Mouse (Mus musculus) G1E (cell line): ENCODE measurements around the gene Ank3. TPM values are rescaled to one million over a fixed set of nuclear protein-coding genes. Genes with fewer than 3 reads are reported as not detected.

Source experiments
- ATAC-seq: 2 replicates; pipeline ENCODE4 v1.8.0; 2016; ENCODE audit warnings: mild to moderate bottlenecking; ENCODE audit not compliant: insufficient number of reproducible peaks, poor library complexity, low FRiP score, severe bottlenecking; ENCODE audit errors: extremely low read depth
- DNase-seq: peaks from one replicate; pipeline ENCODE4 v3.0.0; 2012; ENCODE audit warnings: low spot score
- H3K27me3 ChIP-seq: 2 replicates; pipeline ENCODE4 v1.6.1; 2012; ENCODE audit warnings: mild to moderate bottlenecking, low read length, inconsistent platforms; ENCODE audit not compliant: insufficient read depth
- H3K36me3 ChIP-seq: replicated peaks from 2 replicates; pipeline ENCODE3; 2012; ENCODE audit warnings: mild to moderate bottlenecking, inconsistent platforms
- H3K4me1 ChIP-seq: 2 replicates; pipeline ENCODE4 v1.6.1; 2012; ENCODE audit warnings: low read depth, low read length, inconsistent platforms, mixed read lengths; ENCODE audit not compliant: insufficient read depth
- H3K4me3 ChIP-seq: 2 replicates; pipeline ENCODE4 v1.5.1; 2012; ENCODE audit warnings: low read depth, mild to moderate bottlenecking, inconsistent platforms, low read length, moderate library complexity, mixed read lengths
- H3K9me3 ChIP-seq: replicated peaks from 2 replicates; pipeline ENCODE4 v1.6.1; 2012; ENCODE audit warnings: inconsistent platforms
- CTCF ChIP-seq: IDR thresholded peaks from 2 replicates; pipeline ENCODE4 v1.5.1; 2012; ENCODE audit warnings: low read depth, low read length, inconsistent platforms, mixed read lengths
- GATA1 ChIP-seq: IDR thresholded peaks from 2 replicates; pipeline ENCODE4 v1.6.1; 2012; ENCODE audit warnings: borderline replicate concordance, low read length, inconsistent platforms, mixed read lengths
- GATA2 ChIP-seq: IDR thresholded peaks from 2 replicates; pipeline ENCODE4 v1.6.1; 2012; ENCODE audit warnings: low read depth, low read length, inconsistent platforms, borderline replicate concordance
- POLR2AphosphoS5 ChIP-seq: IDR thresholded peaks from 2 replicates; pipeline ENCODE4 v1.6.1; 2012; ENCODE audit warnings: low read depth, low read length, inconsistent platforms; ENCODE audit not compliant: insufficient replicate concordance
- TAL1 ChIP-seq: conservative IDR thresholded peaks from 2 replicates; pipeline ENCODE4 v1.6.1; 2012; ENCODE audit warnings: low read depth, low read length, inconsistent platforms, mixed read lengths
- polyA plus RNA-seq: library from polyadenylated mRNA; stranded (reverse); fragments of >175 nt; gene quantifications from 2 replicates; pipeline ENCODE4 v1.2.3, GENCODE M21; 2012
- total RNA-seq, 2 experiments: library from RNA; stranded (forward) in 1 of 2; stranded (reverse) in 1 of 2; fragments of 200-1000 nt in 1 of 2; fragments of >200 nt in 1 of 2; fragmentation: Nextera tagmentation in 1 of 2; gene quantifications; 2 replicates each; pipeline ENCODE4 v1.2.3; 2014 to 2017

Gene Ank3
- total and polyA plus RNA-seq, 3 experiments, result 0.98 TPM; not detected in 2

GRCm38 (mm10) chr10:69544653-69545052 is 146.1 kb downstream of the Ank3 start:
- H3K4me1 ChIP-seq, result no peaks in the 10 kb centered on the region
- H3K9me3 ChIP-seq, result peaks cover 48% of the 10 kb centered on the region
- DNase-seq (no peak), ATAC-seq (no peak)
- H3K36me3 ChIP-seq, result no peaks in the 10 kb centered on the region
- H3K27me3 ChIP-seq, result no peaks in the 10 kb centered on the region
- H3K4me3 ChIP-seq, result no peak overlapping the region
- TF ChIP-seq GATA2 (no peak), GATA1 (no peak), POLR2AphosphoS5 (no peak), CTCF (no peak), TAL1 (no peak)

- H3K4me1 ChIP-seq, result no peaks in the 10 kb centered on the region
- peaks cover 46% of the 10 kb centered on the region for H3K9me3 ChIP-seq
- H3K4me3 ChIP-seq, result no peak overlapping the region
- no peak for TF ChIP-seq TAL1
- no peak for TF ChIP-seq CTCF
- no peak for TF ChIP-seq GATA2
- no peak for TF ChIP-seq GATA1
- TF ChIP-seq POLR2AphosphoS5, result no peak
- DNase-seq, result no peak
- H3K36me3 ChIP-seq, result no peaks in the 10 kb centered on the region
- no peaks in the 10 kb centered on the region for H3K27me3 ChIP-seq
- no peak for ATAC-seq
Measured at GRCm38 (mm10) chr10:69545936-69546335, 147.4 kb downstream of the Ank3 start.

- Histone ChIP-seq H3K27me3 (no peaks in the 10 kb centered on the region), H3K9me3 (peaks cover 53% of the 10 kb centered on the region), H3K36me3 (no peaks in the 10 kb centered on the region), H3K4me1 (no peaks in the 10 kb centered on the region), H3K4me3 (no peak overlapping the region)
- ATAC-seq (no peak), DNase-seq (no peak)
- no peak for TF ChIP-seq TAL1
- no peak for TF ChIP-seq CTCF
- no peak for TF ChIP-seq POLR2AphosphoS5
- no peak for TF ChIP-seq GATA1
- TF ChIP-seq GATA2, result no peak
Measured at GRCm38 (mm10) chr10:69546643-69547042, 148.1 kb downstream of the Ank3 start.

GRCm38 (mm10) chr10:69548771-69549170 is 150.2 kb downstream of the Ank3 start:
- TF ChIP-seq GATA1, result no peak
- no peak for TF ChIP-seq CTCF
- no peak for TF ChIP-seq TAL1
- TF ChIP-seq GATA2, result no peak
- TF ChIP-seq POLR2AphosphoS5, result no peak
- Histone ChIP-seq H3K4me3 (no peak overlapping the region), H3K36me3 (no peaks in the 10 kb centered on the region), H3K9me3 (peaks cover 40% of the 10 kb centered on the region), H3K27me3 (no peaks in the 10 kb centered on the region), H3K4me1 (no peaks in the 10 kb centered on the region)
- DNase-seq, result no peak
- ATAC-seq, result no peak

- Histone ChIP-seq H3K4me3 (no peak overlapping the region), H3K4me1 (no peaks in the 10 kb centered on the region), H3K36me3 (no peaks in the 10 kb centered on the region), H3K27me3 (no peaks in the 10 kb centered on the region), H3K9me3 (peaks cover 40% of the 10 kb centered on the region)
- TF ChIP-seq GATA2, result no peak
- no peak for TF ChIP-seq POLR2AphosphoS5
- no peak for TF ChIP-seq TAL1
- no peak for TF ChIP-seq CTCF
- no peak for TF ChIP-seq GATA1
- no peak for DNase-seq
- no peak for ATAC-seq
Measured at GRCm38 (mm10) chr10:69549221-69549620, 150.6 kb downstream of the Ank3 start.

- H3K27me3 ChIP-seq, result no peaks in the 10 kb centered on the region
- DNase-seq (no peak), ATAC-seq (no peak)
- H3K4me3 ChIP-seq, result no peak overlapping the region
- no peaks in the 10 kb centered on the region for H3K4me1 ChIP-seq
- peaks cover 43% of the 10 kb centered on the region for H3K9me3 ChIP-seq
- H3K36me3 ChIP-seq, result no peaks in the 10 kb centered on the region
- TF ChIP-seq POLR2AphosphoS5 (no peak), GATA1 (no peak), GATA2 (no peak), CTCF (no peak), TAL1 (no peak)
Measured at GRCm38 (mm10) chr10:69550824-69551223, 152.3 kb downstream of the Ank3 start.

- Histone ChIP-seq H3K36me3 (no peaks in the 10 kb centered on the region), H3K4me1 (no peaks in the 10 kb centered on the region), H3K4me3 (no peak overlapping the region), H3K9me3 (peaks cover 44% of the 10 kb centered on the region), H3K27me3 (no peaks in the 10 kb centered on the region)
- ATAC-seq (no peak), DNase-seq (no peak)
- TF ChIP-seq POLR2AphosphoS5 (no peak), CTCF (no peak), GATA2 (no peak), GATA1 (no peak), TAL1 (no peak)
Measured at GRCm38 (mm10) chr10:69553091-69553490, 154.5 kb downstream of the Ank3 start.
